8 mouse cellular contexts compared by ENCODE assay signal in genomic region chr3:30507576-30508295, GRCm38 (mm10). TPM values are rescaled to one million over a fixed set of nuclear protein-coding genes. Genes with fewer than 3 reads are reported as not detected.
DNase-seq lines count a peak whose midpoint lies in the region; ATAC-seq and TF ChIP-seq lines count a peak whose summit lies in the region.

No protein-coding gene starts in this region.

- no peaks in the 10 kb centered on the region for H3K36me3 ChIP-seq in testis, adult 2 months (ENCODE audit: control insufficient read depth, insufficient read depth, low read length)
- H3K36me3 ChIP-seq in embryonic facial prominence, embryonic 15.5 days: no peaks in the 10 kb centered on the region
- no peaks in the 10 kb centered on the region for H3K36me3 ChIP-seq in hindbrain, embryonic 12.5 days
- no peaks in the 10 kb centered on the region for H3K36me3 ChIP-seq in liver, embryonic 12.5 days
- no peaks in the 10 kb centered on the region for H3K36me3 ChIP-seq in neural tube, embryonic 15.5 days

- H3K27me3 ChIP-seq in testis, adult 2 months (ENCODE audit: control insufficient read depth, insufficient read depth, low read length): peaks cover 9% of the 10 kb centered on the region
- H3K27me3 ChIP-seq in embryonic facial prominence, embryonic 15.5 days: peaks cover 73% of the 10 kb centered on the region
- peaks cover 67% of the 10 kb centered on the region for H3K27me3 ChIP-seq in hindbrain, embryonic 12.5 days
- peaks cover 90% of the 10 kb centered on the region for H3K27me3 ChIP-seq in liver, embryonic 12.5 days (replicated peaks)
- H3K27me3 ChIP-seq in neural tube, embryonic 15.5 days (replicated peaks): peaks cover 84% of the 10 kb centered on the region

- 0 out of 2 replicates have a peak overlapping the region, but pooled peaks have one; percentile 27 for H3K9ac ChIP-seq in embryonic facial prominence, embryonic 15.5 days
- peak overlapping the region; percentile 71 for H3K9ac ChIP-seq in hindbrain, embryonic 12.5 days
- no peak overlapping the region for H3K9ac ChIP-seq in liver, embryonic 12.5 days
- H3K9ac ChIP-seq in neural tube, embryonic 15.5 days (replicated peaks): 0 out of 2 replicates have a peak overlapping the region, but pooled peaks have one; percentile 7

- peak overlapping the region; percentile 93 for H3K4me2 ChIP-seq in embryonic facial prominence, embryonic 15.5 days (replicated peaks)
- peak overlapping the region; percentile 77 for H3K4me2 ChIP-seq in hindbrain, embryonic 12.5 days (replicated peaks)
- peak overlapping the region; percentile 77 for H3K4me2 ChIP-seq in liver, embryonic 12.5 days
- peak overlapping the region; percentile 86 for H3K4me2 ChIP-seq in neural tube, embryonic 15.5 days

- no peak for ATAC-seq in embryonic facial prominence, embryonic 15.5 days (ENCODE audit: insufficient number of reproducible peaks, low FRiP score, low TSS enrichment, low read depth)
- ATAC-seq in hindbrain, embryonic 12.5 days (ENCODE audit: low FRiP score): peak; percentile 49
- peak; percentile 9; the same call in 1 of the 2 replicates for ATAC-seq in liver, embryonic 12.5 days
- ATAC-seq in neural tube, embryonic 15.5 days (ENCODE audit: low FRiP score): peak; percentile 16

- no peak for TF ChIP-seq CTCF in testis, adult 2 months (IDR thresholded peaks at IDR 0.05; ENCODE audit: control insufficient read depth, insufficient read depth, insufficient replicate concordance, low read depth, low read length)

- no peak for DNase-seq in testis, postnatal 10 days (ENCODE audit: low spot score)
- DNase-seq in thymus, postnatal 25 days: no peak
- DNase-seq in left cerebral cortex, adult 8-10 months (ENCODE audit: low spot score in 2 of 2): no peak

- no peak for TF ChIP-seq POLR2A in testis, adult 2 months (IDR thresholded peaks at IDR 0.05; ENCODE audit: control insufficient read depth, low read depth, low read length)

- H3K27ac ChIP-seq in testis, adult 2 months (ENCODE audit: control insufficient read depth, insufficient read depth, low read depth, low read length): no peak overlapping the region
- H3K27ac ChIP-seq in embryonic facial prominence, embryonic 15.5 days (replicated peaks): 0 out of 2 replicates have a peak overlapping the region, but pooled peaks have one; percentile 68
- peak overlapping the region; percentile 87 for H3K27ac ChIP-seq in hindbrain, embryonic 12.5 days
- no peak overlapping the region for H3K27ac ChIP-seq in liver, embryonic 12.5 days
- peak overlapping the region; percentile 67 for H3K27ac ChIP-seq in neural tube, embryonic 15.5 days (replicated peaks)

- H3K9me3 ChIP-seq in embryonic facial prominence, embryonic 15.5 days (replicated peaks): no peaks in the 10 kb centered on the region
- H3K9me3 ChIP-seq in hindbrain, embryonic 12.5 days (replicated peaks): no peaks in the 10 kb centered on the region
- no peaks in the 10 kb centered on the region for H3K9me3 ChIP-seq in liver, embryonic 12.5 days (replicated peaks)
- no peaks in the 10 kb centered on the region for H3K9me3 ChIP-seq in neural tube, embryonic 15.5 days (replicated peaks)

- WGBS in embryonic facial prominence, embryonic 15.5 days: under 1% methylated on average over 41 of the region's 41 CpGs
- under 1% methylated on average over 41 of the region's 41 CpGs for WGBS in hindbrain, embryonic 12.5 days
- WGBS in liver, embryonic 12.5 days (ENCODE audit: insufficient replicate concordance): under 1% methylated on average over 41 of the region's 41 CpGs
- under 1% methylated on average over 41 of the region's 41 CpGs for WGBS in neural tube, embryonic 15.5 days

- peak overlapping the region; percentile 12 for H3K4me3 ChIP-seq in testis, adult 2 months (ENCODE audit: control insufficient read depth, low read depth, low read length)
- H3K4me3 ChIP-seq in embryonic facial prominence, embryonic 15.5 days (replicated peaks): peak overlapping the region; percentile 55
- H3K4me3 ChIP-seq in hindbrain, embryonic 12.5 days: peak overlapping the region; percentile 59
- H3K4me3 ChIP-seq in liver, embryonic 12.5 days: peak overlapping the region; percentile 54
- peak overlapping the region; percentile 49 for H3K4me3 ChIP-seq in neural tube, embryonic 15.5 days (replicated peaks)

- H3K4me1 ChIP-seq in testis, adult 2 months (ENCODE audit: control insufficient read depth, insufficient read depth, low read length): peaks cover 21% of the 10 kb centered on the region
- peaks cover 33% of the 10 kb centered on the region for H3K4me1 ChIP-seq in embryonic facial prominence, embryonic 15.5 days
- peaks cover 44% of the 10 kb centered on the region for H3K4me1 ChIP-seq in hindbrain, embryonic 12.5 days
- H3K4me1 ChIP-seq in liver, embryonic 12.5 days: peaks cover 11% of the 10 kb centered on the region; the same call in 1 of the 2 replicates
- H3K4me1 ChIP-seq in neural tube, embryonic 15.5 days: peaks cover 30% of the 10 kb centered on the region

RNA-seq across cellular contexts. Expression of gene Mecom, which starts 40.1 kb away (rescaled TPM):
- 0.19 and 0.26 TPM in 2 replicates for polyA plus RNA-seq in testis, adult 2 months (2012; rRNA removed)
- 8.8 and 9.0 TPM in 2 replicates for polyA plus RNA-seq in embryonic facial prominence, embryonic 15.5 days (2015; fragmentation: Nextera tagmentation; extraction: Ambion mirVana)
- polyA plus RNA-seq in hindbrain, embryonic 12.5 days (2016; fragmentation: Nextera tagmentation; extraction: Ambion mirVana): 44.4 and 47.0 TPM in 2 replicates
- polyA plus RNA-seq in liver, embryonic 12.5 days (2016; fragmentation: Nextera tagmentation; extraction: Ambion mirVana): 1.8 and 2.3 TPM in 2 replicates
- polyA plus RNA-seq in neural tube, embryonic 15.5 days (2015; fragmentation: Nextera tagmentation; extraction: Ambion mirVana): 5.2 and 5.5 TPM in 2 replicates
- 1 to 10 TPM; 3.4 to 6.2 (median 5.2) TPM for total RNA-seq in left cerebral cortex, adult 8-10 months (2022)

Comparison
In these comparisons a context has a peak if more than half of its experiments do, and no peak if none do; other contexts are left out.
1. H3K27ac ChIP-seq: peak in embryonic facial prominence, embryonic 15.5 days (single experiment), hindbrain, embryonic 12.5 days (single experiment) and neural tube, embryonic 15.5 days (single experiment); none in testis, adult 2 months (single experiment) and liver, embryonic 12.5 days (single experiment).
2. Peak in every context shown above with its lines, with median percentiles within 50 percentile points of each other: H3K4me3 ChIP-seq and H3K4me2 ChIP-seq.